Mouse (Mus musculus) midbrain, embryonic 13.5 days (tissue): ENCODE results near the gene Mcoln3. TPM values are rescaled to one million over a fixed set of nuclear protein-coding genes. Genes with fewer than 3 reads are reported as not detected.

Experiments
- ATAC-seq: fragments of 200-750 bp; cut with Nextera tagmentation; 2 replicates; pipeline ENCODE4 v1.8.0; 2017; ENCODE audit warnings: mild to moderate bottlenecking, moderate TSS enrichment, moderate library complexity
- H3K27ac ChIP-seq: fragments of 300-500 bp; sonication (generic); 2 replicates; pipeline ENCODE4 v1.5.1; 2015; ENCODE audit warnings: inconsistent platforms, mild to moderate bottlenecking, moderate library complexity
- H3K27me3 ChIP-seq: fragments of 300-500 bp; sonication (generic); 2 replicates; pipeline ENCODE4 v1.6.1; 2015; ENCODE audit warnings: mild to moderate bottlenecking, inconsistent platforms
- H3K36me3 ChIP-seq: fragments of 300-500 bp; sonication (generic); 2 replicates; pipeline ENCODE4 v1.6.1; 2015; ENCODE audit warnings: mild to moderate bottlenecking, inconsistent platforms
- H3K4me1 ChIP-seq: fragments of 300-500 bp; sonication (generic); replicated peaks from 2 replicates; pipeline ENCODE4 v1.6.1; 2015; ENCODE audit warnings: inconsistent platforms
- H3K4me2 ChIP-seq: fragments of 300-500 bp; sonication (generic); replicated peaks from 2 replicates; pipeline ENCODE4 v1.6.1; 2015; ENCODE audit warnings: moderate library complexity, mild to moderate bottlenecking, inconsistent platforms
- H3K4me3 ChIP-seq: fragments of 300-500 bp; sonication (generic); replicated peaks from 2 replicates; pipeline ENCODE4 v1.5.1; 2015; ENCODE audit warnings: mild to moderate bottlenecking, inconsistent platforms
- H3K9ac ChIP-seq: fragments of 300-500 bp; sonication (generic); replicated peaks from 2 replicates; pipeline ENCODE4 v1.6.1; 2015; ENCODE audit warnings: mild to moderate bottlenecking, inconsistent platforms
- H3K9me3 ChIP-seq: fragments of 300-500 bp; sonication (generic); 2 replicates; pipeline ENCODE4 v1.6.1; 2016; ENCODE audit warnings: mild to moderate bottlenecking, inconsistent platforms
- WGBS: fragments of 180-500 bp; shearing (Covaris S2); methylation state at CpG from one replicate; pipeline ENCODE4 v1.1.7; 2015; 5-methylcytosine and 5-hydroxymethylcytosine counted together
- polyA plus RNA-seq: library from polyadenylated mRNA; unstranded; fragments of >200 nt; fragmentation: Nextera tagmentation; extraction: Ambion mirVana; gene quantifications from 2 replicates; pipeline ENCODE4 v1.2.1, GENCODE M21; 2015

The Mcoln3 gene
- polyA plus RNA-seq, 1 experiment from 2014 or later, result 0.96 TPM

GRCm38 (mm10) chr3:146180341-146180740 lies 63.1 kb downstream of the Mcoln3 start:
- H3K27ac ChIP-seq, result no peak overlapping the region
- no peak overlapping the region for H3K4me3 ChIP-seq
- no peaks in the 10 kb centered on the region for H3K36me3 ChIP-seq
- H3K27me3 ChIP-seq, result peaks cover 8% of the 10 kb centered on the region; the same call in 1 of the 2 replicates
- WGBS, result 41% methylated on average over 2 of the region's 2 CpGs
- no peak overlapping the region for H3K4me2 ChIP-seq
- no peaks in the 10 kb centered on the region for H3K9me3 ChIP-seq
- H3K9ac ChIP-seq, result no peak overlapping the region
- ATAC-seq, result no peak
- H3K4me1 ChIP-seq, result peaks cover 5% of the 10 kb centered on the region

DNA sequence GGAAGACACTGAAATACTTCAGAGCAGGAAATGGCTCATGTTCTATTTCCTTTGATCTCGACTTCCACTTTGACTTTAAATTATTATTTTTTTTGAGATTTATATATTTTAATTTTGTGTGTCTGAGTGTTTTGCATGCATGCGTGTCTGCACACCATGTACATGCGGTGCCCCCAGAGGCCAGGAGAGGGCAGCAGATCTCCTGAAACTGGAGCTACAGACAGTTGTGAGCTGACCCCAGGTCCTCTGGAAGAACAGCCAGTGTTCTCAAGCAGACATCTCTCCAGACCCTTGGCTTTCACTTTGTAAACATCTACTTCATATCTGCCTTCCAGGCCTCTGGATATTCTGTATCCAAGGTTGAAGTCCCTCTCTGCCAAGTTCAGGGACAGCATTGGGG lies 63.7 kb downstream of the Mcoln3 start:
- peaks cover 9% of the 10 kb centered on the region for H3K4me1 ChIP-seq
- WGBS, result 37% methylated on average over 3 of the region's 3 CpGs
- no peak for ATAC-seq

GRCm38 (mm10) chr3:146184992-146185657 lies 67.9 kb downstream of the Mcoln3 start:
- WGBS, result 18% methylated on average over 13 of the region's 13 CpGs
- H3K9ac ChIP-seq, result no peak overlapping the region; the same call in 1 of the 2 replicates
- peak; percentile 89 for ATAC-seq

More for the DNA sequence above, 63.7 kb downstream of the Mcoln3 start:
- no peaks in the 10 kb centered on the region for H3K36me3 ChIP-seq
- no peak overlapping the region for H3K9ac ChIP-seq
- no peak overlapping the region for H3K4me3 ChIP-seq
- no peak overlapping the region for H3K27ac ChIP-seq
- H3K9me3 ChIP-seq, result no peaks in the 10 kb centered on the region
- no peak overlapping the region for H3K4me2 ChIP-seq
- H3K27me3 ChIP-seq, result peaks cover 8% of the 10 kb centered on the region; the same call in 1 of the 2 replicates

DNA sequence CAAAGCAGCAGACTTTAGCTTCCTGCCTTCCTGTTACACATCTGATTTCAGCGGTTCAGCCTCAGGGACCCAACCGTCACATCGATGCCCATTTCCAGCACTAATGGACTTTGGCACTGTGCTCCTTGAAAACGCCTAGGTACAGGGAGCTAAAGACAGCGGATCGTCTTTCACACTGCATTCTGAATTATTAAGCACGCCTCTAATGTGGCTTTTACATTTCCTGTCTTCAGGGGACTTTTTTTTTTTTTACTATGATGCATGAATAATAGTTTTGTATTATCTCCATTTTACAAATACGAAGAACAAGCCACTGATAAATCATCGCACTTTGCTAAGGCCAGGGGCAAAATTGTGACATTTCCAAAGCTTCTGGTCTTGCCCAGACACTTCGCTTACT lies 68.8 kb downstream of the Mcoln3 start:
- no peaks in the 10 kb centered on the region for H3K9me3 ChIP-seq
- no peak overlapping the region for H3K9ac ChIP-seq
- no peaks in the 10 kb centered on the region for H3K36me3 ChIP-seq
- WGBS, result 79% methylated on average over 10 of the region's 10 CpGs
- H3K4me3 ChIP-seq, result no peak overlapping the region
- H3K27me3 ChIP-seq, result peaks cover 10% of the 10 kb centered on the region; the same call in 1 of the 2 replicates
- peaks cover 6% of the 10 kb centered on the region for H3K4me1 ChIP-seq
- ATAC-seq, result no peak
- H3K27ac ChIP-seq, result no peak overlapping the region
- no peak overlapping the region for H3K4me2 ChIP-seq

More at GRCm38 (mm10) chr3:146184992-146185657, 67.9 kb downstream of the Mcoln3 start:
- Histone ChIP-seq H3K36me3 (no peaks in the 10 kb centered on the region), H3K27me3 (peaks cover 10% of the 10 kb centered on the region; the same call in 1 of the 2 replicates), H3K9me3 (no peaks in the 10 kb centered on the region), H3K4me1 (peaks cover 6% of the 10 kb centered on the region), H3K4me3 (no peak overlapping the region), H3K4me2 (peak overlapping the region; percentile 15; the same call in 1 of the 2 replicates), H3K27ac (peak overlapping the region; percentile 30; the same call in 1 of the 2 replicates)

- Histone ChIP-seq H3K4me2 (no peak overlapping the region), H3K36me3 (no peaks in the 10 kb centered on the region), H3K27ac (no peak overlapping the region), H3K9ac (no peak overlapping the region), H3K9me3 (no peaks in the 10 kb centered on the region), H3K4me3 (no peak overlapping the region), H3K27me3 (peaks cover 2% of the 10 kb centered on the region; the same call in 1 of the 2 replicates), H3K4me1 (peaks cover 6% of the 10 kb centered on the region)
- WGBS, result 64% methylated on average over 10 of the region's 10 CpGs
- ATAC-seq, result no peak
Measured at GRCm38 (mm10) chr3:146189933-146190332, 72.7 kb downstream of the Mcoln3 start.

Other genes starting within 250 kb of the Mcoln3 start
- gene Bcl10, start 194.6 kb upstream of the Mcoln3 start, polyA plus RNA-seq, result 36.0 and 40.0 TPM in 2 replicates
- 70.0 and 73.0 TPM in 2 replicates for gene 2410004B18Rik, start 179.4 kb upstream of the Mcoln3 start, polyA plus RNA-seq
- gene Syde2, start 129.6 kb upstream of the Mcoln3 start, polyA plus RNA-seq, result 0.39 and 0.52 TPM in 2 replicates
- gene Wdr63, start 9.3 kb upstream of the Mcoln3 start, polyA plus RNA-seq, result 0.14 and 0.57 TPM in 2 replicates
- gene Mcoln2, start 32.4 kb downstream of the Mcoln3 start, polyA plus RNA-seq, result 0.22 and 0.35 TPM in 2 replicates
- 0.13 and 0.35 TPM in 2 replicates for gene Lpar3, start 103.5 kb downstream of the Mcoln3 start, polyA plus RNA-seq